Mouse (Mus musculus) bone marrow macrophage, adult 2 months (primary cell): ENCODE data around the gene Recql5. TPM values are rescaled to one million over a fixed set of nuclear protein-coding genes. Genes with fewer than 3 reads are reported as not detected.

Source experiments
- H3K27ac ChIP-seq: 2 replicates; pipeline ENCODE4 v1.5.1; 2012; ENCODE audit warnings: low read depth, low read length; ENCODE audit not compliant: insufficient read depth
- H3K4me1 ChIP-seq: 2 replicates; pipeline ENCODE4 v1.6.1; 2012; ENCODE audit warnings: low read length; ENCODE audit not compliant: control insufficient read depth, insufficient read depth
- H3K4me3 ChIP-seq: 2 replicates; pipeline ENCODE4 v1.5.1; 2012; ENCODE audit warnings: mild to moderate bottlenecking, low read length, moderate library complexity; ENCODE audit not compliant: insufficient read depth
- CTCF ChIP-seq: IDR thresholded peaks from 2 replicates; pipeline ENCODE4 v1.5.1; 2012; ENCODE audit warnings: low read depth, mild to moderate bottlenecking, low read length, moderate library complexity
- POLR2A ChIP-seq: IDR thresholded peaks from 2 replicates; pipeline ENCODE4 v1.6.1; 2012; ENCODE audit warnings: mild to moderate bottlenecking, low read depth, low read length, borderline replicate concordance
- polyA plus RNA-seq: library from polyadenylated mRNA; stranded (reverse); fragments of >200 nt; gene quantifications from 2 replicates; pipeline ENCODE4 v1.2.4, GENCODE M21; 2012; ENCODE audit not compliant: missing spikeins, insufficient read depth, insufficient read length

Recql5 gene
- 19.9 and 21.5 TPM in 2 replicates for polyA plus RNA-seq

DNA sequence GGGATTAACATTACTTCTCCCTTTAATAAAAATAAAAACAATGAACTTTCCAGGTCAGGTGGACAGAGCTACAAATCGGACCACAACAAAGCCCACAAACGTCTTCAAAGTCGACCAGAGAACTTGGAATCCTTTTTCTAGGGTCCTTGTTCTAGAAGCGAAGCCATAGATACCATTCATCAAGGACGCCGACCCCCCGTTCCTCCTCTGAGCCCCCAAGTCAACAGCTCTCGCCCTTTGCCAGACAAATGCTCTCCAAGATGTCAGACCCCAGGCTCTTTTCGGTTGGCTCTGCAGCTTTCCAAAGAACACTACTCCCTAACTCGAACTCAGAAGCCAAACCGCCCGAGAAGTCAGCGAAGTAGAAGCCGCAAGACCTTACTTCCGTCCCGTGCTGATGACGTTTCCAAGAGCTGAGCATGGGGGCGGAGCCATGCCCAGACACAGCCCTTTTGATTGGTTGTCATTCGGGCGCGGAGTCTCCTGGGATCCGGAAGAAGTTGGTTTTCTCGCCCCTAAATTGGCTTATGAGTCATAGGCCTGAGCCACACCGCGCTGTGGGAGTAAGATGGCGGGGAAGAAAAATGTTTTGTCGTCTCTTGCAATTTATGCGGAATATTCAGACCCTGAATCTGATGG is at the start of gene Recql5, which contains the start of gene Sap30bp:
Recql5 (minus strand) TSS at position 370 of the 639 bp plus-strand sequence.
Sap30bp (plus strand) TSS at position 175 of the 639 bp plus-strand sequence.
- 0 out of 2 replicates have a peak within 1 kb of the TSS, but pooled peaks have one; percentile 18 for H3K27ac ChIP-seq
- H3K4me1 ChIP-seq, result peaks cover 22% of the 10 kb centered on the region
- no peak for TF ChIP-seq CTCF
- 0 out of 2 replicates have a peak, but pooled peaks have one; percentile 42 for TF ChIP-seq POLR2A
- peak within 1 kb of the TSS; percentile 95 for H3K4me3 ChIP-seq

DNA sequence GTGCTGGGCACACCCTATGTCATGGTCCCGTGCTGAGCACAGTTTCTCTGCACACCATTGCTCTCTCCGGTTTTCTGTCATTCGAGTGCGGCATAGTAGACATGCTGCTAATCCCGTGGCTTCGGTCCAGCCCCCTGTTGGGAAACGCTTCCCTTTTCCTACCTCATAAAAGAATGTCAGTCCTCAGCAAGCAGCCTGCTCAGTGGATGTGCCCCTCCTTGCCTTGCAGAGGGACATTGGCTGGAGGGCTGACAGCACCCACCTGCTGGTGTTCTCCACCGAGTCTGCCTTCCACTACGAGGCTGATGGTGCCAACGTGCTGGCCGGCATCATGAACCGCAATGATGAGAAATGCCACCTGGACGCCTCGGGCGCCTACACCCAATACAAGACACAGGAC is 49.2 kb upstream of the Recql5 start:
- H3K4me1 ChIP-seq, result no peaks in the 10 kb centered on the region
- TF ChIP-seq POLR2A, result no peak
- no peak for TF ChIP-seq CTCF
- H3K27ac ChIP-seq, result no peak overlapping the region
- no peak overlapping the region for H3K4me3 ChIP-seq

DNA sequence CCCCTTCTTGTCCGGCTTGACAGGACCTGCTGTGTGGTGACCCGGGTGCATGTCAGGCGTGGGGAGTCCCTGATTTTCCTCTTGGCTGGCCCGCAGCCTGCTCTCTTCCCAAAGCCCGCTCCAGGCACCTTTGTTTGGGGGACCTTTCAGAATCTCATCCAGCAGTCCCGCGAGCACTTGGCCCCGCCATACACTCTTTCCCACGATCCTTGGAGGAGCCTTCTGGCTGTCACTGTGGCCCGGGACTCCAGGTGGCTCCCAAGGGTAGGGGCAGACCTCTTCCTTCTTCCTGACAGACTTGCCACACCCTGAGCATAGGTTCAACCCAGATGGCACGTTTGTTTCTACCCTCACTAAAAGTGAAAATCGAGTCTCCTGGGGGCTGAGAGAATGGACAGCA is 42.3 kb upstream of the Recql5 start:
- H3K4me3 ChIP-seq, result no peak overlapping the region
- peaks cover under 1% of the 10 kb centered on the region; the same call in 1 of the 2 replicates for H3K4me1 ChIP-seq
- TF ChIP-seq CTCF (no peak), POLR2A (no peak)
- H3K27ac ChIP-seq, result no peak overlapping the region

DNA sequence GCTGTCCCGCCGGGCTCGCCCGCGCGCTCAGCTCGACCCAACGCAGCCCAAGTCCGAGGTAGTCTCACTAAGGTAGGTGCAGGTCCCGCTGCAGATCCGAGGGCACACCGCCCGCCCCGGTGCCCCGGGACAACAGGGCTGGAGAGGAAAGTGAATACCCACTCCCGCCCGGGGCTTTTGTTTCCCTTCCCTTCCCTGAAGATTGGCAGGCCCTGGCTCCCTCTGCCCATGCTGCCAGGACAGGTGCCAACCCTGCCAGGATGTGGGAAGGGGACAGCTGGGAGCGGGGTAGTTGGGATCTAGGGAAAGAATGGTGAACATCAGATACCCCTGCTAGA is 41.8 kb upstream of the Recql5 start:
- TF ChIP-seq CTCF, result no peak
- no peak for TF ChIP-seq POLR2A
- H3K4me3 ChIP-seq, result peak overlapping the region; percentile 35
- no peak overlapping the region for H3K27ac ChIP-seq
- peaks cover 5% of the 10 kb centered on the region for H3K4me1 ChIP-seq

DNA sequence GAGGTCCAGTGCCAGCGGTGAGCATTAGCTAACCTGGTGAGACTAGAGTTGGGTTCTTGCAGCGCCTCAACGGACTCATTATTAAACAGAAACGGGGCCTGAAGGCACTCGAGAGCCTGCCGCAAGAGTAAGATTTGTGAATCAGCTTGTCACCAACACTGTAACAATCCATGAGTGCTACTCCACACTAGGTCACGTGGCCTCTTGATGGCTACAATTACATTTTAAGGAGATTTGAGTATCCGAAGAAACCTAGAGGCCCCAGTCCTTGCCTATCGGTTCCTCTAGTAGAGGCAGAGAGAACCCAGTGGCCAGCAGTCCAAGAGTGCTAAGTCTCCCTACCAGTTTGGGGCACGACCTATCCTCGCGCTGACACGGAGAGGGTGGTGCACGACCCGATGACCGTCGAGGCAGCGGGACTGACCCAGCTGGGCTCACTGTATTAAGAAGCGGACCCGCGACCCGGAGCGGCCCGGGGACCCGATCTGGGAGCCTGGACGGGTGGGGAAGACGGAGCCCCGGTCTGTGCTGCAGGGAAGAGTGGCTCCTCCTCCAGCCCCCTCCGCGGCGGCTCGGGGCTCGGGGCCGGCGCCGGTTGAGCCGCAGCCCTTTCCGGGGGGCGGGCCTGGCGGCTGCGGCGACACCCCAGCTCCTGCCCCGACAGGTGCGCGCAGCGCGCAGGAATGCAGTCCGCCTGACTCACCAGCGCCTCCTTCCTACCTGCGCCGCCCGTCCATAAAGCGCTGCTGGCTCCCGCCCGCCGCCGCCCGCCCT is 41.2 kb upstream of the Recql5 start, which contains the start of gene Itgb4:
Itgb4 (plus strand) TSS at position 401 of the 774 bp plus-strand sequence.
- peaks cover 8% of the 10 kb centered on the region for H3K4me1 ChIP-seq
- peak within 1 kb of the TSS; percentile 35 for H3K4me3 ChIP-seq
- no peak within 1 kb of the TSS for H3K27ac ChIP-seq
- no peak for TF ChIP-seq CTCF
- TF ChIP-seq POLR2A, result no peak

DNA sequence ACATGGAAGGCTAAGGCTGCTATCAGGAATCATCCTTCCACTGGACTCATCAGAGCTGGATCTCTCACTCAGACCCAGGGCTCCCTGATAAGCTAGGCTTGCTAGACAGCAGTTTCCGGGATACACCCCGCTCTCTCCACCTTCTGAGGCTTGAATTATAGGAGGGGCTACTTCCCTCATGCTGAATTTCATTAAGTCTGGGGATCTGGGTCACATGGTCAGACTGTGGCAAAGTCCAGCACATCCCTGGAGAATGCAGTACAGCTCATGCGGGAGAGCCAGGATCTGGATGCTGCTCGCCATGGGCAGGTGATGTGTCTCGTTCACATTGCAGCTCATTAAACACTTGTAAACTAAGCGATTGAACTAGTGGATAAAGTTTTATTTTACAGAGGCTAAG is 37.7 kb upstream of the Recql5 start:
- Histone ChIP-seq H3K4me1 (peaks cover 17% of the 10 kb centered on the region), H3K4me3 (no peak overlapping the region), H3K27ac (no peak overlapping the region)
- no peak for TF ChIP-seq CTCF
- no peak for TF ChIP-seq POLR2A

DNA sequence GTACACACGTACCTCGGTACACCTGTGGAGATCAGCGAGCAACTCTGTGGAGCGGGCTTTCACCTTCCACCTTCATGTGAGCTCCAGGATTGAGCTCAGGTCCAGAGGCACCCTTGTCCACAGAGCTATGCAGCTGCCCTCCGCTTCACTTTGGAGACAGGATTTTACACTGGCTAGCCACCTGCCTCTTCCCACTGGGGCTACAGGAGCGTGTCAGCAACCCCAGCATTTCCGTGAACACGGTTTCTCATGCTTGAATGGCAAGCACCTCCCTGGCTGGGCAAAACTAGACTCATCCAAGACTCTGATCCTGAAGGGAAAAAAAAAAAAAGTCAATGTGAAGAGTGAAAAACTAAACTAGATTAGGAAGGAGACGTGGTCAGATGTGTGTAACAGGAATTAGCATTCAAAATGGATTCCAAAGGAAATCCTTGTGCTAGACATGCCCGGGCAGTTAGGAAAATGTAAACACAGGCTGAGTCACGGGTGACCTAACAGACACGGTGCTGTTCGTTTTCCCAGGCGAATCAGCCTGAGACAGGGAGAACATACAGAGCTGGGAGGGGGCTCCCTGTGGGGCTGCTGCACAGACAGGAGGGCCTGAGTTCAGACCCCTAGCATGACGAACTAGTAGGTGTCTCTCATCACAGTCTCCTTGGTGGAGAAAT is 36.9 kb upstream of the Recql5 start:
- Histone ChIP-seq H3K4me3 (no peak overlapping the region), H3K4me1 (peaks cover 17% of the 10 kb centered on the region), H3K27ac (no peak overlapping the region)
- TF ChIP-seq POLR2A, result no peak
- no peak for TF ChIP-seq CTCF

DNA sequence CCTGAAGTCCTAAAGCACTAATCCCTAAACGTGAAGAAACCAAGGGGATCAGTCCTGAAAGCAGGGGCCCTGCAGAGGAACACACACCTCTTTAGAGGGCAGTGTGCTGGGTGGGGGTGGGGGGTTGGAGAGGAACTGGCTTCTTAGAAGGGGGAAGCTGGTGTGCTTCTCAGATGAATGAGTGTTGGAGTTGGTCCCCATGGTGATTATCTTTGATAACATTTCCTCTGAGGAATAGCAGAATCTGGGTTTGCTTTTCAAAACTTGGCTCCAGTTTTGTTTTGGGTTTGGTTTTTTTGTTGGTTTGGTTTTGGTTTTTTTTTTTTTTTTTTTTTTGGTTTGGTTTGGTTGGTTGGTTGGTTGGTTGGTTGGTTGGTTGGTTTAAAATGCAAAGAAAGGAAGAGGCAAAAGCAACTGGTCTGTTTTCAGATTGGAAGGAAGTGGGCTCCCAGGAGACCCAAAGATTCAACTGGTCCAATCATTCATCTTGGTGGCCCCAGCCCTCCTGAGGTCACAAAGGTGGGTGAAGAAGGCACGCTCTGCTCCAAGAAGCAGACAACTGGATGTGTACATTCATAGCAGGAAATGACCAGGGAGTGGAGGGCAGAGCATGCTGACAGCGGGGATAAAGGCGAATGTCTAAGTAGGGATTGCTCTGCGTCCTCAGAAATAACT is 35.6 kb upstream of the Recql5 start:
- Histone ChIP-seq H3K4me3 (no peak overlapping the region), H3K4me1 (peaks cover 17% of the 10 kb centered on the region), H3K27ac (no peak overlapping the region)
- TF ChIP-seq POLR2A (no peak), CTCF (no peak)

DNA sequence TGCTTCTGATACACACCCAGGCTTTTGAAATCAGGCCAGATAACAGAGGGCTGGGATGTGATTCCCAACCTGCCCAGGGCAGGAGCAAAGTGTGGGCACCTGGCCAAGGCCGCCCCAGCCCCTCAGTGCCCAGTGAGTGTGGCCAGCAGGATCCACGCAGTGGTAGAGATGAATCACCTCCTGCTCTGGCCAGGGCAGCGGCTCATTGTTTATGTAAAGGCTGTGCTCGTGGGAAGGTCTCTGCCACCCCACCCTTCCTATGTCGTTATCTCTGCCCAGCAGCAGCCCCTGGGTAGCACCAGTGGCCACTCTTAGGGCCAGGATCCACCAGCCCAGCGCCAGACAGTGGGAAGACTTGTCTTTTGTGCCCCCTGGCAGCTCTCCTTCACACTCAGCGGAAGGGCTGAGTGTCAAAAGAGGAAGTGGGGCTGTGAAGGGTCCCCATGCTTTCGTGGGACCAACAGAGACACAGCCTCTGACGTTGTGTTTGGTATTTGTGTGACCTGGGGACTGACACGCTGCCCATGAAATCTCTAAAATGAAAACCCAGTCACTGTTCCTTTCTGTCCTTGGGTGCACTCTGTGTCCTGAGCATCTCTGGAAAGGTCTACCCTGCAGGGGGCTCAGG is 31.8 kb upstream of the Recql5 start:
- no peak overlapping the region for H3K27ac ChIP-seq
- TF ChIP-seq CTCF, result no peak
- TF ChIP-seq POLR2A, result no peak
- H3K4me1 ChIP-seq, result peaks cover 12% of the 10 kb centered on the region
- H3K4me3 ChIP-seq, result no peak overlapping the region
